Mouse (Mus musculus): ENCODE measurements around the gene Polr3gl. TPM values are rescaled to one million over a fixed set of nuclear protein-coding genes. Genes with fewer than 3 reads are reported as not detected.

Polr3gl gene
- polyA plus RNA-seq, 1 experiment = 1.1 TPM

- no peak overlapping the region for H3K4me3 ChIP-seq (replicated peaks)
- no peaks in the 10 kb centered on the region for H3K36me3 ChIP-seq (ENCODE audit: control insufficient read depth)
- TF ChIP-seq TAL1 (IDR thresholded peaks at IDR 0.05; ENCODE audit: low read length) (no peak), GATA1 (IDR thresholded peaks at IDR 0.05; ENCODE audit: low read length) (no peak)
- H3K9me3 ChIP-seq (ENCODE audit: control insufficient read depth, low read length) = no peaks in the 10 kb centered on the region
- H3K4me1 ChIP-seq (ENCODE audit: control insufficient read depth) = peaks cover 7% of the 10 kb centered on the region
- H3K27me3 ChIP-seq (ENCODE audit: control insufficient read depth) = peaks cover 2% of the 10 kb centered on the region; the same call in 1 of the 2 replicates
These were observed 45.2 kb downstream of the Polr3gl start for GRCm38 (mm10) chr3:96548824-96549223.

DNA sequence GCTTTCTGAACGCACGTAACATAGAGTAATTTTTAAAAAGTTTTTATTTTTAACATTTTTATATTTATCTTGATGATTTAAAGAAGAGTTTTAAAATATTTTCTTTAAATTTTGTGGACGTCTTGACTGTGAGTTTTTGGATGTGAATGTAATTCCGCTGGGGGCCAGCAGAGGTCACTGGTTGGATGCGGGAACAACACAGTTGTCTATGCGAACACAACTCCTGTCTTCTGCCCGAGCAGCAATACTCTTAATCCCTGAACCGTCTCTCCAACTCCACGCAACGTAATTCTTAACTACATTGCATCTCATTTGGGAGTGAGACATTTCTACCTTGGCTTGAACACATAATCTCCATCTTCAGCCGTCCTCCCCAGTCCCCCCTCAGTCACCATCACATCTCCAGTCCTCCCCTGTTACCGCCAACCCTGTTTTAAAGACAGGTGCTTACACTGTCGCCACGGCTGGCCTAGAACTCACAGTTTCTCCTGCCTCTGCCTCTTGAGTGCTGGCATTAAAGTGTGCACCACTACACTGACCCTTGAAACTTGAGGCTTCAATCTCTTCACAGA is 46.5 kb downstream of the Polr3gl start:
- Histone ChIP-seq H3K9me3 (ENCODE audit: control insufficient read depth, low read length) (no peaks in the 10 kb centered on the region), H3K27me3 (ENCODE audit: control insufficient read depth) (peaks cover 5% of the 10 kb centered on the region), H3K4me3 (replicated peaks) (no peak overlapping the region), H3K36me3 (ENCODE audit: control insufficient read depth) (no peaks in the 10 kb centered on the region), H3K4me1 (ENCODE audit: control insufficient read depth) (peaks cover 6% of the 10 kb centered on the region)
- TF ChIP-seq TAL1 (IDR thresholded peaks at IDR 0.05; ENCODE audit: low read length) = no peak
- TF ChIP-seq GATA1 (IDR thresholded peaks at IDR 0.05; ENCODE audit: low read length) = no peak

- peaks cover 4% of the 10 kb centered on the region for H3K27me3 ChIP-seq (ENCODE audit: control insufficient read depth)
- no peaks in the 10 kb centered on the region for H3K9me3 ChIP-seq (ENCODE audit: control insufficient read depth, low read length)
- no peaks in the 10 kb centered on the region for H3K36me3 ChIP-seq (ENCODE audit: control insufficient read depth)
- H3K4me3 ChIP-seq (replicated peaks) = no peak overlapping the region
- TF ChIP-seq GATA1 (IDR thresholded peaks at IDR 0.05; ENCODE audit: low read length) (no peak), TAL1 (IDR thresholded peaks at IDR 0.05; ENCODE audit: low read length) (no peak)
- peaks cover 6% of the 10 kb centered on the region for H3K4me1 ChIP-seq (ENCODE audit: control insufficient read depth)
These were observed 47.1 kb downstream of the Polr3gl start for GRCm38 (mm10) chr3:96546880-96547279.

GRCm38 (mm10) chr3:96545565-96545964 is 48.4 kb downstream of the Polr3gl start:
- TF ChIP-seq GATA1 (IDR thresholded peaks at IDR 0.05; ENCODE audit: low read length) = no peak
- no peak for TF ChIP-seq TAL1 (IDR thresholded peaks at IDR 0.05; ENCODE audit: low read length)
- peaks cover 6% of the 10 kb centered on the region for H3K27me3 ChIP-seq (ENCODE audit: control insufficient read depth)
- H3K4me1 ChIP-seq (ENCODE audit: control insufficient read depth) = peaks cover 6% of the 10 kb centered on the region

DNA sequence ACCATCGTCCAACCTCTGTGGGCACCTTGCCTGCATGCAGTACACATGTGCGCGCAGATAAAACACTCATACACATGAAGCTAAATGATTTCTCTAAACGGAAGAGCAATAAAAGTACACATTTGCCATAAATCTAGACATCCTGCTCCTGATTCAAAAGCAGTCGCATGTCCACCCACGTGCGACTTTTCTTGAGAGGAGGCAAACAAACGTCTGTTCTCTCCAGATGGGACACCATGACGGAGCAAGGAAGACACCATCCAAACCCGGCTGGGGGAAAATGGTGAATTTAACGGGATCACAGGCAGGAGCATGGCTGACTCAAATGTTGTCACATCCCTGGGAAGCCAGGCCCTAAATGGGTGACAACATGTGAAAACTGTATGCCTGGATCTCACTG is 50.6 kb downstream of the Polr3gl start:
- Histone ChIP-seq H3K4me3 (replicated peaks) (no peak overlapping the region), H3K27me3 (ENCODE audit: control insufficient read depth) (peaks cover 6% of the 10 kb centered on the region), H3K4me1 (ENCODE audit: control insufficient read depth) (peaks cover 6% of the 10 kb centered on the region), H3K9me3 (ENCODE audit: control insufficient read depth, low read length) (no peaks in the 10 kb centered on the region), H3K36me3 (ENCODE audit: control insufficient read depth) (no peaks in the 10 kb centered on the region)
- TF ChIP-seq GATA1 (IDR thresholded peaks at IDR 0.05; ENCODE audit: low read length) (no peak), TAL1 (IDR thresholded peaks at IDR 0.05; ENCODE audit: low read length) (no peak)

More at GRCm38 (mm10) chr3:96545565-96545964, 48.4 kb downstream of the Polr3gl start:
- Histone ChIP-seq H3K36me3 (ENCODE audit: control insufficient read depth) (no peaks in the 10 kb centered on the region), H3K4me3 (replicated peaks) (no peak overlapping the region), H3K9me3 (ENCODE audit: control insufficient read depth, low read length) (no peaks in the 10 kb centered on the region)

DNA sequence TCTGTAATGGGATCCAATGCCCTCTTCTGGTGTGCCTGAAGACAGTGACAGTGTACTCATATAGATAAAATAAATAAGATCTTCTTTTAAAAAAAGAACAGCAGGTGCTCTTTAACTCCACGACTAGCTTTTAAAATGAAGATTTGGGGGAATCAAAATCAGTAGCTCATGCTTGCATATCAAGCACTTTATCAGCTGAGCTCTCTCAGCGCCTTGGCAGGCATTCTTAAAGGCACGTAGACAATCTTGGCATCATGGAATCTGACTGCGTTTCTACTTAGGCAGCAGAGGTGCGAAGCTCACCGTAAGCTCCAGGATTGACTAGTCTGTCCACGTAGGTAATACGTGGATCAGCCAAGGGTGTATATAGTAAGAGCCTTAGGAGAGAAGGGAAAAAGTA is 51.4 kb downstream of the Polr3gl start:
- TF ChIP-seq TAL1 (IDR thresholded peaks at IDR 0.05; ENCODE audit: low read length) (no peak), GATA1 (IDR thresholded peaks at IDR 0.05; ENCODE audit: low read length) (no peak)
- Histone ChIP-seq H3K4me3 (replicated peaks) (no peak overlapping the region), H3K36me3 (ENCODE audit: control insufficient read depth) (no peaks in the 10 kb centered on the region), H3K9me3 (ENCODE audit: control insufficient read depth, low read length) (no peaks in the 10 kb centered on the region), H3K4me1 (ENCODE audit: control insufficient read depth) (peaks cover 4% of the 10 kb centered on the region), H3K27me3 (ENCODE audit: control insufficient read depth) (peaks cover 6% of the 10 kb centered on the region)

- Histone ChIP-seq H3K4me3 (replicated peaks) (no peak overlapping the region), H3K27me3 (ENCODE audit: control insufficient read depth) (peaks cover 6% of the 10 kb centered on the region), H3K36me3 (ENCODE audit: control insufficient read depth) (no peaks in the 10 kb centered on the region), H3K4me1 (ENCODE audit: control insufficient read depth) (no peaks in the 10 kb centered on the region), H3K9me3 (ENCODE audit: control insufficient read depth, low read length) (no peaks in the 10 kb centered on the region)
- no peak for TF ChIP-seq GATA1 (IDR thresholded peaks at IDR 0.05; ENCODE audit: low read length)
- no peak for TF ChIP-seq TAL1 (IDR thresholded peaks at IDR 0.05; ENCODE audit: low read length)
These were observed 52.5 kb downstream of the Polr3gl start for GRCm38 (mm10) chr3:96541328-96542078.

GRCm38 (mm10) chr3:96540740-96541139 is 53.2 kb downstream of the Polr3gl start:
- Histone ChIP-seq H3K9me3 (ENCODE audit: control insufficient read depth, low read length) (no peaks in the 10 kb centered on the region), H3K36me3 (ENCODE audit: control insufficient read depth) (no peaks in the 10 kb centered on the region), H3K27me3 (ENCODE audit: control insufficient read depth) (peaks cover 6% of the 10 kb centered on the region), H3K4me1 (ENCODE audit: control insufficient read depth) (no peaks in the 10 kb centered on the region), H3K4me3 (replicated peaks) (no peak overlapping the region)
- no peak for TF ChIP-seq TAL1 (IDR thresholded peaks at IDR 0.05; ENCODE audit: low read length)
- no peak for TF ChIP-seq GATA1 (IDR thresholded peaks at IDR 0.05; ENCODE audit: low read length)

- Histone ChIP-seq H3K27me3 (ENCODE audit: control insufficient read depth) (peaks cover 6% of the 10 kb centered on the region), H3K4me3 (replicated peaks) (no peak overlapping the region), H3K36me3 (ENCODE audit: control insufficient read depth) (no peaks in the 10 kb centered on the region), H3K9me3 (ENCODE audit: control insufficient read depth, low read length) (no peaks in the 10 kb centered on the region), H3K4me1 (ENCODE audit: control insufficient read depth) (no peaks in the 10 kb centered on the region)
- no peak for TF ChIP-seq TAL1 (IDR thresholded peaks at IDR 0.05; ENCODE audit: low read length)
- TF ChIP-seq GATA1 (IDR thresholded peaks at IDR 0.05; ENCODE audit: low read length) = no peak
These were observed 54.7 kb downstream of the Polr3gl start for GRCm38 (mm10) chr3:96539316-96539715.
